Mouse (Mus musculus) testis, adult 2 months (tissue): Measurements from ENCODE around the gene Ston2. TPM values are rescaled to one million over a fixed set of nuclear protein-coding genes. Genes with fewer than 3 reads are reported as not detected.

Experiments used
- H3K27ac ChIP-seq: fragments of 200-500 bp; 2 replicates; pipeline ENCODE4 v1.5.1; 2012; ENCODE audit warnings: low read depth, low read length; ENCODE audit not compliant: control insufficient read depth, insufficient read depth
- H3K27me3 ChIP-seq: fragments of 200-500 bp; 2 replicates; pipeline ENCODE4 v1.6.1; 2012; ENCODE audit warnings: mild to moderate bottlenecking, low read length, moderate library complexity; ENCODE audit not compliant: control insufficient read depth, insufficient read depth
- H3K36me3 ChIP-seq: fragments of 200-500 bp; 2 replicates; pipeline ENCODE4 v1.6.1; 2012; ENCODE audit warnings: mild to moderate bottlenecking, low read length; ENCODE audit not compliant: control insufficient read depth, insufficient read depth
- H3K4me1 ChIP-seq: fragments of 200-500 bp; 2 replicates; pipeline ENCODE4 v1.6.1; 2012; ENCODE audit warnings: low read length; ENCODE audit not compliant: control insufficient read depth, insufficient read depth
- H3K4me3 ChIP-seq: fragments of 200-500 bp; 2 replicates; pipeline ENCODE4 v1.5.1; 2012; ENCODE audit warnings: low read depth, mild to moderate bottlenecking, low read length, moderate library complexity, mixed read lengths; ENCODE audit not compliant: control insufficient read depth
- CTCF ChIP-seq: fragments of 200-500 bp; IDR thresholded peaks from 2 replicates; pipeline ENCODE4 v1.5.1; 2012; ENCODE audit warnings: low read depth, mild to moderate bottlenecking, inconsistent platforms, low read length, moderate library complexity; ENCODE audit not compliant: control insufficient read depth, insufficient read depth, insufficient replicate concordance
- POLR2A ChIP-seq: fragments of 200-500 bp; IDR thresholded peaks from 2 replicates; pipeline ENCODE4 v1.6.1; 2012; ENCODE audit warnings: low read depth, mild to moderate bottlenecking, inconsistent platforms, low read length, moderate library complexity; ENCODE audit not compliant: control insufficient read depth
- polyA plus RNA-seq: library from polyadenylated mRNA; depleted of rRNA; stranded (reverse); fragments of >200 nt; gene quantifications from 2 replicates; pipeline ENCODE4 v1.2.3, GENCODE M21; 2012

The Ston2 gene
- polyA plus RNA-seq, 1 experiment = 19.7 TPM

DNA sequence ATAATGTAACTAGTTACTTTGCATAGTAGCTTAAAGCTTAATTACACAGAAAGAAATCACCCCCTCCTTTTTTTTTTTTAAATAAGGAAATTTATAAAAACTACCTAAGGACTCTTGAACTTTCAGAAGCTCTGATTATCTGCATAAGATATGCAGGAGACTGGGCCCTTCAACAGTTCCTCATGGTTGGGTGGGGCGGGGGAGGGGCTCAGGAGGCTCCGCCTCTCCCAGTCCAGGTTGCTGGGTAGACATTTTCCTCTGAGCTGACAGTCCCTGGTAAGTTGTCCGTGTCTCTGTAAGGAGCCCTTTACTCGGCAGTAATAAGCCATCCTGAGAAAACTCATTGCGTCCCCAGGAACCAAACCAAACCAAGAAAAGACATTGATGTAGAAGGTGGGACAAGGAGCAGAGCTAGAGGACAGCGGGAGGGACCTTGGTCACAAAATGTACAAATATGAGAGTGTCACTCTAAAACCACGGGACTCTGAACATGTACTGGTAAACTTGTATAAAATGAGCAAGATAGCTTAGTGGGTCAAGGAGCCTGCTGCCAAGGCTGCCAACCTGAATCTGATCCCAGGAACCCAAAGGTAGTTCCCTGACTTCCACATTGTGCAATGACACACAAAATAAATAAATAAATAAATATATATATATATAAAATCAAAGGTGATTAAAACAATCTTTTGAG lies 88.6 kb downstream of the Ston2 start:
- Histone ChIP-seq H3K36me3 (no peaks in the 10 kb centered on the region), H3K27me3 (no peaks in the 10 kb centered on the region), H3K4me1 (no peaks in the 10 kb centered on the region), H3K4me3 (no peak overlapping the region), H3K27ac (no peak overlapping the region)
- TF ChIP-seq CTCF = no peak
- TF ChIP-seq POLR2A = no peak

DNA sequence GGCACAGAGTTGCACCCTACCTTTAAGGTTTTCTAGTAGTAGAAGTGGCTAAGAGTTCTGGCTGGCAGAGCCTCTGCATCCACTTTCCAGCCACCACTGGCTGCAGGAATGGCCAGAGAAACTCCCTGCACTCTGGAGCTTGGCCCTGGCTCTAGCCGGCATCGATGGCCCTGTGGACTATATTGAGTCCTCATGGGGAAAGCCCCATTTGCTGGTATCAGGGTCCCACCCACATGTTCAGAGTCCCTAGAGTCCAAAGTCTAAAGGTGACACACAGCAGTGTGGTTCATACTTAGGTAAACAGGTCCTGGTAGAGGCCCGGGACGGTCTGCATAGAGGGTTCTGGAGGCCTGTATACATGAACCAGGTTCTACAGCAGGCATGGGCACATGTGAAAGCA lies 92.0 kb downstream of the Ston2 start:
- Histone ChIP-seq H3K4me3 (no peak overlapping the region), H3K27ac (no peak overlapping the region), H3K27me3 (no peaks in the 10 kb centered on the region), H3K4me1 (no peaks in the 10 kb centered on the region), H3K36me3 (no peaks in the 10 kb centered on the region)
- TF ChIP-seq POLR2A (no peak), CTCF (no peak)

DNA sequence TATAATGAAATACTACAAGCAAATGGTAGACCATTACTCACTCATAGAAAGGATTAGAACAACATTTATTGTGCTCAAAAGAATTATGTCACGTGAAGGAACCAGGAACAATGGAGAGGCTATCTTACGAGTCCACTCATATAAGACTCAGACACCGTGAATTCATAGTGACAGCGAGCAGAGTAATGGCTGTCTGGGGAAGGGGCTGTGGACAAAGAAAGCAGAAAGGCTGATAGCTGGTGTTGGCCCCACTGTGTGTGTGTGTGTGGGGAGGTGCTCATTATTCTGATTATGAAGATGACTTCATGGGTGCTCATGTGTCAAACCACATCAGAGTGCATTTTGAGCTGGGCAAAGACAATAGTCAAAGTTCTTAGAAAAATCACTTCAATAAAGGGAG lies 92.4 kb downstream of the Ston2 start:
- no peak for TF ChIP-seq POLR2A
- TF ChIP-seq CTCF = no peak

DNA sequence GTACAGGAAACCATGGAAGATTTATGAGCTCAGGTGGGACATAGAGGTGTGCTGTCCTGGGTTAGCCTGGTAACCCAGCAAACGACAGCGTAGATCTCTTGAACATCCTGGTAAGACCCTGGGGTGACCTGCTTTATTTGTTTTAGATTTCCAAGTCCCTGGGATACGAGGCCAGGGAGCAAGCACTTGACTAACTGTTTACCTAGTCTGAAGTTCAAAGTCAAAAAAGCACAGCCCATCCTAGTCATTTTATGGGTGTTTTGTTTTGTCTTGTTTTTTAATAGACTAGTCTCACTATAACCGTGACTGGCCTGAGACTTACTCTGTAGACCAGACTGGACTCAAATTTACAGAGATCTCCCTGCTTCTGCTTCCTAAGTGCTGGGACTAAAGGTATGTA lies 93.4 kb downstream of the Ston2 start:
- Histone ChIP-seq H3K27me3 (no peaks in the 10 kb centered on the region), H3K4me1 (no peaks in the 10 kb centered on the region), H3K36me3 (no peaks in the 10 kb centered on the region), H3K4me3 (no peak overlapping the region), H3K27ac (no peak overlapping the region)
- no peak for TF ChIP-seq CTCF
- no peak for TF ChIP-seq POLR2A

More for the DNA sequence above, 92.4 kb downstream of the Ston2 start:
- Histone ChIP-seq H3K27ac (no peak overlapping the region), H3K27me3 (no peaks in the 10 kb centered on the region), H3K4me3 (no peak overlapping the region), H3K4me1 (no peaks in the 10 kb centered on the region), H3K36me3 (no peaks in the 10 kb centered on the region)

DNA sequence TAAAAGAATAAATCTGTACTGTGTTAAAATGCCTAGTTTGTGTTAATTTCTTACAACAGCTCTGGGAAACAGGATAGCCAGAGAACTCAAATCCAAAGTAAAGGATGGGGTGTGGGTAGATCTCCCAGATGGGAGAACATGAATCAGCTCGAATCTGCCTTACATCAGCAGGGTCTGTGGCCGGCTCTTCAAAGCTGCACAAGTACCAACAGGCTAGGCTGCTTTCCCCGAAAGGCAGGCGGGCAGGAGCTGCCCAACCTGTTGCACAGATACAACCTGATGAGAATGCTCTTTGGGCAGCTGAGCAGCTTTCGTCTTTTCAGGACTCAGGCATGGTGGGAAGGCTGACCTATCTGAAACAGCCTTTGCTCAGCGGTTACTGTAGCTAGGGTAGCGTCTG lies 94.6 kb downstream of the Ston2 start:
- TF ChIP-seq CTCF (no peak), POLR2A (no peak)
- no peaks in the 10 kb centered on the region for H3K36me3 ChIP-seq

DNA sequence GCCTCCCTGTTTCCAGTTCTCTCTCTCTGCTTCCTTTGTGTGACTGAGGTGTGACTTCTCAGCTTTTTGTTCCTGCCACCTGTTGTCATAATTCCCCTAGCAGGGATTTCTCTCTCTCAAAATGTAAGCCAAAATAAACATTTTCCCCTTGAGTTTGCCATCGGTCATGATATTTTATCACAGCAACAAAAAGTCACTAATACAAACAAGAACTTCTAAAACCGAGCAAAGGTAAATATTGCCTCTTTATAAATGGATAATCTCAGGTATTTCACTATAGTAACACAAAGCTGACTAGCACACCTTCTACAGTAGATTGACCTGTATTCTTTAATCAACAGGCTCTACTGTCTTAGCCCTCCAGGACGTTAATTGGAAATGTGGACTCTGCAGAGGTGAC lies 95.2 kb downstream of the Ston2 start:
- no peaks in the 10 kb centered on the region for H3K36me3 ChIP-seq
- TF ChIP-seq CTCF (no peak), POLR2A (no peak)
- no peak overlapping the region for H3K4me3 ChIP-seq
- H3K4me1 ChIP-seq = no peaks in the 10 kb centered on the region
- H3K27ac ChIP-seq = no peak overlapping the region
- no peaks in the 10 kb centered on the region for H3K27me3 ChIP-seq

More for the DNA sequence above, 94.6 kb downstream of the Ston2 start:
- Histone ChIP-seq H3K4me1 (no peaks in the 10 kb centered on the region), H3K27ac (no peak overlapping the region), H3K4me3 (no peak overlapping the region), H3K27me3 (no peaks in the 10 kb centered on the region)

DNA sequence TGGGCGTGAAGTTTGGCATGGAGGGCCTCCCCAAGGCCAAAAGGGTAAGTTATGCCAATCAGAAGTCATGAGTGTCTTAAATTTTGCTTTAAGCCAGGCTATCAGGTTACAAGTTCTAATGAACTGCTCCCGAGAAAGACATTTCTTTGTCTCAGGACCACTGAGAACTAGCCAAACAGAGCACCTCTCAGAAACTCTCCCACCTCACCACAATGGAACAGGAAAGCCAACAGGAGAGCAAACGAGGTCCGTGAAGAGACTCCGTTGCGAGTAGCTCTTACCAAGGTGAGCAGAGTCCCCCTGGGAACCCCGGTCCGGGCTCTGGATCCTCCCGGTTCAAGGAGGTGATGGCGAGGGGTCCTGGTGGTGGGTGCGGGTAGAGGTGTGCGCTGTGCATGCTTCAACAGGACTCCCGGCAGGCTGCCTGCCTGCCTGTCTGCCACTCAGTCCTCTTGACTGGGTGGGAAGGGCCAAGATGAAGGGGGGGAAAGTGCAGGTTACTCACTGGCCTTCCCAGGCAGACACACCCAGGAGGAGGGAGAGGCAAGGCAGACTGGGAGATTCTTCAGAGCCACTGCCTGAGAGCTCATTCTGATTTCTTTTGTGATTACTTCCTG lies 102.4 kb downstream of the Ston2 start:
- Histone ChIP-seq H3K4me1 (peaks cover 5% of the 10 kb centered on the region), H3K27ac (no peak overlapping the region), H3K36me3 (no peaks in the 10 kb centered on the region), H3K4me3 (no peak overlapping the region), H3K27me3 (no peaks in the 10 kb centered on the region)
- TF ChIP-seq POLR2A (no peak), CTCF (no peak)

DNA sequence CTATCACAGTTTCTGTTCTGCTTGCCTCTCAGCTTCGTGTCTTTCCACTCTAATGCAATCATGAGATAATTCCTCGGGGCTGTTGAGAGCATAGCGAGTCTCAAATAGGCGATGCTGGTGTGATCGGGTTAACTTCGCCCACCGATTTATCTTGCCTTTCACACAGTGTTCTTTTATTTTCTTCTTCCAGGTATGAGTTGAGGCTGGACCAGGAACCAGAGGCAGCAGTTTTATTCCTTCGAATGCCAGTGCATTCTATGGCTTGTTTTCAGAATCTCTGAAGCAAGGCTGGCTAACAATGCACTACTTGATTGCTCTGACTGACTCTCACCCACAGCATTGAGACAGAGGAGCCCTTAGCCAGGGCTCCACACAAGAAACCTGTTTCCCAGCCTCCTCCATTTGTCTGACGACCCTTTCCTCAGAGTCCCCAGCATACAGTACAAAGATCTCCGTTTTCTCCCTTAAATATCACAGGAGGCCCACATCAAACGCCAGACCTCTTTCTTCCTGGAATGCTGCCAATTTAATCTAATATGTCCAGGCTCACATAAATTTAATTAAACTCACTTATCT lies 103.3 kb downstream of the Ston2 start:
- Histone ChIP-seq H3K36me3 (no peaks in the 10 kb centered on the region), H3K4me3 (no peak overlapping the region), H3K4me1 (peaks cover 5% of the 10 kb centered on the region), H3K27ac (no peak overlapping the region), H3K27me3 (no peaks in the 10 kb centered on the region)
- TF ChIP-seq CTCF (no peak), POLR2A (no peak)
